Mouse (Mus musculus) ovary, adult 2 months (tissue): ENCODE data around the gene Pgm1. TPM values are rescaled to one million over a fixed set of nuclear protein-coding genes. Genes with fewer than 3 reads are reported as not detected.

Experiments used
- polyA plus RNA-seq: library from polyadenylated mRNA; depleted of rRNA; stranded (reverse); fragments of >200 nt; gene quantifications from 2 replicates; pipeline ENCODE4 v1.2.3, GENCODE M21; 2012; rRNA removed

The Pgm1 gene
- 35.9 and 37.3 TPM in 2 replicates for polyA plus RNA-seq

GRCm38 (mm10) chr4:99929149-99929612, at the start of gene Pgm1:
Pgm1 (plus strand) TSS chr4:99929414.

GRCm38 (mm10) chr4:99929613-99930517, 651 bp downstream of the Pgm1 start, which contains the start of gene Itgb3bp:
Itgb3bp (minus strand) TSS chr4:99929813.

Other genes starting within 250 kb of the Pgm1 start
- 2.7 and 2.8 TPM in 2 replicates for gene Alg6, start 213.8 kb upstream of the Pgm1 start, polyA plus RNA-seq
- gene Efcab7, start 100.2 kb upstream of the Pgm1 start, polyA plus RNA-seq: 0.58 and 1.0 TPM in 2 replicates
- 0.53 and 0.54 TPM in 2 replicates for gene Itgb3bp, start 399 bp downstream of the Pgm1 start, polyA plus RNA-seq
- 3.2 and 3.4 TPM in 2 replicates for gene Ror1, start 166.4 kb downstream of the Pgm1 start, polyA plus RNA-seq